Mouse (Mus musculus) gonadal fat pad, adult 2 months (tissue): ENCODE measurements around the gene Lgals3bp. TPM values are rescaled to one million over a fixed set of nuclear protein-coding genes. Genes with fewer than 3 reads are reported as not detected.
A peak's percentile ranks its signal among the peaks of the same experiment; 100 is the strongest.

Experiments
- DNase-seq: peaks from one replicate; pipeline ENCODE4 v3.0.0-alpha.2; 2012; ENCODE audit warnings: low read depth
- polyA plus RNA-seq: library from polyadenylated mRNA; depleted of rRNA; stranded (reverse); fragments of >200 nt; gene quantifications from 2 replicates; pipeline ENCODE4 v1.2.3, GENCODE M21; 2012

Gene Lgals3bp
- polyA plus RNA-seq, 1 experiment: 275 TPM

DNA sequence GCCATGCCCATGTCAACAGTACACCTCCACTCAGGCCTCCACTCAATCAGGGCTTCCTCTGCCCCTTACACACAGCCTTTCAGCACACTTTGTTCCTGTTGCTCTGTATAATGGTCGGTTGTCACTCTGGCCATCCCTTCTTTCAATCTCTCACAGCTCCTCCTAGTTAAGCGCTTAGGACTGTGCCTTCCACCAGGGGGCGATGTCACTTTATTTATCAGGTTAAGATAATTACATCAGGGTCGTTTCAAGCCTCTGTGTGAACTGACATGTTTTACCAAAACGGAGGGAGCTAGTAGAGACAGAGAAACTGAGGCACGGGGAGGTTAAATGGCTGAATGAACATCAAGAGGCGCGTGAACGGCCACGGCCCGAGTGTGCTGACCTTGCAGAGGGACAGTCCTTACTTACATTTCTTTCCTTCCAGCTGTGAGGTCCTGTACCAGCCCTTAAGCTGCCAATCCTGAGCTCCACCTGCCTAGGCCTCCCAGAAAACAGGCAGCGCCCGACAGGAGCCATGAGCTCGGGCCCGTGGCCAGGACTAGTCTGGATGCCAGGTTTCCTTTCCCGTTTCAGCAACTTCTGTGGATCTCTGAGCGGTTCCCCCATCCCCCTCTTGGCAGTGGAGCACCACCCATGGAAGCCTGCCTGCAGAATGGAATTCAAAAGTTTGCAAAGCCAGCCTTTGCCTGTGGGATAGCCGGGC lies 21.5 kb upstream of the Lgals3bp start:
- no peak for DNase-seq

DNA sequence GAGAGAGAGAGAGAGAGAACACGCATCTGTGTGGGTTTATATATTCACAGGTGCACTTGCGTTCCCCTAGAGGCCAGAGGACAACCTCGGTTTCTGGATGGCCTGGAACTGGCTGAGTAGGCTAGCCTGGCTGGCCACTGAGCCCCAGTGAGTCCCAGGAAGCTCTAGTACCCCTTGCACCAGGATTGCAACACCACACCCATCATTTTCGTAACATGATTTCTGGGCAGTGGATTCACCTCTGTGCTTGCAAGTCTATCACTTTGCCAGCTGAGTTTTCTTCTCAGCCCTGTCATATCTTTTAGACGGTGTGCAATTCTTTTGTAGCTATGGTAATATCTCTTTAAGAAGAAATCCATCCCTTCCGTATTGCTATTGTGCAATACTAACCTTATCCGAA lies 18.4 kb upstream of the Lgals3bp start:
- DNase-seq: no peak

DNA sequence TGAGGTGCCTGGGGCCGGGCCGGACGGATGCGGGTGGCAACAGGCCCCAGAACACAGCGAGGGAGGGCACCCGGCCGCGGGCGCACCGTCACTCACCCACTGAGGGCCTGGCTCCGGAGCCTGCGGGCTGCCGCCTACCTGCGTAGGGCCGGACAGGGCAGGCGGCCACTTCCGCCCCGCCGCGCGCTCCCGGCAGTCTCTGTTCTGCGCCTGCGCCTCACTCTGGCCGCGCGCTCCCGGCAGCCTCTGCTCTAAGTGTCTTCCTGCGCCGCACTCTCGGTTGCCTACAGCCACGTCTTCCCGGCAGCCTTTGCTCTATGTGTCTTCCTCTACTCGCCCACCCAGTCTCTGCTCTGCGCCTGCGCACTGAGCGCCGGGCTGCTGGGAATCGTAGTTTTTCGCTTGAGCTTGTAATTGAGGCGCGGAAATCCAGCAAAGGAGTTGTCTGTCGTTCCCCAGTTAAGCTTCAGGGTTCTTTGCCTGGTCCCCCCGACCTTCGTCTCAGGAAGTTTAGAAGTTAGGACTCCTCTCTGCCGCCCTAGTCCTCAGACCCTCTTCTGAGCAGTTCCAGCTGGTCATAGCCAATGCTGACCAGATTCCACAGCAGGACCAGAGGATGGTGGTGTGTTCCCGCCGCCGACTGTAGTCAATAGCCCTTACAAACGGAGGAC lies 17.1 kb upstream of the Lgals3bp start, which contains the start of gene Cant1:
Gene Cant1 (minus strand): TSS at position 253 of the 671 bp plus-strand sequence.
- peak; percentile 86 for DNase-seq

DNA sequence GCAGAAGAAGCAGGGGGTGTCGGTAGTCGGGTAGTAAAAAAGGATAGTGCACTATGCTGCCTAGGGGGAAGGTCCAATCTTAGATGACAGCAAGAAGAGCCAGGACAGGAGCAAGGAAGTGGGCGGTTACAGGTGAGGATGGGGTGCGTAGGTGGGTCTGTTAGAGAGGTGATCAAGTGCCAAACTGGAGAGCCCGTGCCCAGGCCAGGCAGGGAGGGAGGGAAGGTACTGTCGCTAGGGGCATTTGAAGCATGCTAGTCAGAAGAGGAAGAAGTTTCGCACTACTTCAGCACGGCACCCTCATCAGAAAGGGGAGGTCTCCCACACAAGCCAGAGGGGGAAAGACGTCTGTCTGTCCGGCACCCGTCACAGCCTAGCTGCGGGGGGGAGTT lies 16.5 kb upstream of the Lgals3bp start:
- DNase-seq: no peak

DNA sequence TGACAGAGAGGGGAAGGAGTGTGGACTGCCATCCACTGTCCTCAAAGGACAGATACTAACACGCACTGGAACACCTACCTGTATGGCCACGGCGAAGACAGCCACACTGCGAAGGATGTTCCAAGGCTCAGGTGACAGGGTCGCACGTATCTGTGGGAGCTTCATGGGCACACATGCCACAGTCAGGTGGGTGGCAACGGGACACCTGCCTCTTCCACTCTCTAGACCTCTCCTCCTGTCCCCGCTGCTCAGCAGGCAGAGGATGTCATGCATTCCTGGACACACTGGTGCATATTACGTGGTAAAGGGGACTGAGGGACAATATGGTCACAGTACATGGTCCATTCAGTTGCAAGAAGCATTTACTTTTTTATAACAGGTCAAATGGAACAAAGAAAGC lies 15.6 kb upstream of the Lgals3bp start:
- DNase-seq: no peak

DNA sequence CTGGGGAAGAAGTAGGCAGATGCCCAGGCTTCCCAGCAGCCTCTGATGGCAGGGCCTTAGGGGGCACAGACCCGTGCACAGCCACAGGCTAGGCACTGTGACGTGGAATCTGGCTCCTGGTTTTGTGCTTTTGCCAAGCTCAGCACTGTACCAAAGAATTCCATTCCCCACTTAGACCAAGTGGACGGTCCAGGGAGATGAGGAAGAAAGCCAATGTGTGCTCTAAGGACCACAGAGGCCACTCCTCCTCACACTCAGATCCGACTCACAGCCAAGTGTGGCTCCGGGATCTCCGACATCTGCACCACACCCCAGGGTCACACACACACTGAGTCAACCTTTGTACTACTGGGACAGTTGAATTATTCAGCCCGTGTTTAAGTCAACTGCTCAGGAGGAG lies 14.2 kb upstream of the Lgals3bp start:
- DNase-seq: no peak

DNA sequence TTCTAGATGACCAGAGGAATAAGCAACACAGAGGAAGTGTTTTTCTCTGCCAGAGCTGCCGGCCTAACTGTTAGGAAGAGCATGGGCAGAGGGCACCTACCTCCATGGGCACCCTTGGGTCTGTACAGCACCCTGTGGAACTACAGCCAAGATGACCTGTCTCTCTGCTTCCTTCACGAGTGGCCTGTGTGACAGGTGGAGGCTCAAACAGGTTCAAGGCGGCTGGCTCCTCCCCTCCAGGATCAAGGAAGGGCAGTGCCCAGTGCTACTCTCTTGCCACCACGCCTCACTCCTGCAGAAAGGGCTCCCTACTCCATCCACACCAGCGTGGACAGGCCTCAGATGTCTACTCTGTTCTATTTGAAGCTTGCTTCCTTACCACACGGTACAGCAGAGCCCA lies 13.7 kb upstream of the Lgals3bp start:
- no peak for DNase-seq

DNA sequence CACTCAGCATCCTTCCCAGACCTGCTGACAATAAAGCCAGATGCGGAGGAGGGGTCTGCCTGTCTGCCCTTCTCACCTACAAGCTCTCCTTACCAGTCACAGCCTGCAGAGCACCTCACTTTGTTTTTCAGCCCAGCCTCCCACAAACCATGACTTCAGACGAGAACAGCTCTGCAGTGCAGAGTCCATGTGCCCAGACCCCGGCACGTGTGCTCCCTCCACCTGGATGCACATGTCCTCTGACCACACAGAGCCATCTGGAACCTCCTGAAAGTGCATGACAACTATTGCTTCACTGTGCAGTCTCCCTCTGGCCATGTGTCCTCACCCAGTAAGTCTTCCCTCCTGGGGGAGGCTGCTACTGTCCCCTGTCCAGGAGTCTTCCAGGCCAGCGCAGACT lies 12.4 kb upstream of the Lgals3bp start:
- no peak for DNase-seq

DNA sequence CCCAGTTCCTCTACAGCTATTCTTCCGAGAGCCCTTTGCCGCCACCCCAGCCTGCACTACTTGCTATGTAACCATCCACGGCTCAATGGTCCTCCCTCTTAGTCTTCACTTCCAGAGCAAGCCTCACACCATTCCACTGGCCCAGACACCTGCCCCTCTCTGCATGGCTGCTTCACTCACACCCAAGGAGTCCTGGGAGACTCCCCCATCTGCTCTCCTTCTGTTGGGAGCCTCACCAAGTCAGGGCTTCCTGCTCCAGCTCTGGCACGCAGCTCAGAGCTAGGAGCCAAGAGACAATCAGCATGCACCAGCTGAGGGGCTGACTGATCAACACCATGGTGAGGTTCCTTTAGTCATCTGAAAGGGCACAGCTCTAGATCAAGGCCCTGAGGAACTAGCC lies 11.2 kb upstream of the Lgals3bp start:
- DNase-seq: no peak

DNA sequence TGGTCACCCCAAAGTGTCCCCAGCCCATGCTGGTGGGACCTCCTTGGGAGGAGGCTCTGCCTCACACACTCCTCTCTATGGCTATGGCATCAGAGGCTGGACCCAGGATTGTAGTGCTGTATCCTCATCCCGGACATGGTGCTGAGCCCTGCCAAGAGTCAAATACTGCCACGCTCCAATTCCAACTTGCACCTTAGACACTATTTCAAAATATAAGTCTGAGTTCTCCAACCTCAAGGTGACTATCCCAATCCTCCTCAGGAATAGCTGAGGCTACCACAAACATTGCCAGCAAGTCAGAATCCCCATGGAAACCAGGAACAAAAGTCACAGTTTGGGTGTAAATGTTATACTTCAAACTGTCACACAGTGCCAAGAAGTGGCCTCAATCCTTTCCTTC lies 10.7 kb upstream of the Lgals3bp start:
- DNase-seq: no peak

DNA sequence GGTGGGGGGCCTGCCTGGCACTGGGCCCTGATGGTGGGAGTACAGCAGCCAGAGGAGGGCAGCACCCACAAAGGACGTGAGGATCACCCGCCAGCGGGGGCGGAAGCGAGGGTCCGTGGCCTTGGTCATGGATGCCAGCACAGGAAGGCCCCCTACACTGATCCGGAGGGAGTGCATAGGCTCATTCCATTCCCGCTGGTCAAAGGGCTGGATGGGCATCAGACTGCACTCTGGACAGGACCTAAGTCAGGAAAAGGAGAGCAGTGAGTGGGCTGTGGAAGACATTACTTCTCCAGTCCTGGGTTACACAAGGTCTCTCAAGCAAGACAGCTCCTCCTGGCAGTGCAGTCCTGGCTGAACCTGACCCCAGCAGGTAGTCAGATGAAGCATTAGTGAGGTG lies 9.4 kb upstream of the Lgals3bp start:
- DNase-seq: no peak

DNA sequence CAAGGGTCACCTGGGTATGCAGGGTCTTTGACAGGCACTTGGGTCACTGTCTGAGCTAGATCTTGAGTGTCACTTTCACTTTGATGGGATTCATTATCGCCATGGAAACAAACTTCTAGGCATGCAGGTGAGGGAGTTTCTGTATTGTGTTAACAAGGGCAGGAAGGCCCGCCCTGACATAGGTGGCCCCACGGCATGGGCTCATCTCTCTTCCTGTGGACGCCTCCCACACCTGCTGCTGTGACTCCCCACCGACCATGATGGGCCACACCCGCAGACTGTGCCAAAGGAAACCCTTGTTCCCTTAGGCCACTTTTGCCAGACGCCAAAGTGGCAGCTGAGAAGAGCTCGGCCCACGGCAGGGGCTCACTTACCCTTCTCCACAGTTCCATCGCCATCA lies 8.6 kb upstream of the Lgals3bp start:
- DNase-seq: no peak

DNA sequence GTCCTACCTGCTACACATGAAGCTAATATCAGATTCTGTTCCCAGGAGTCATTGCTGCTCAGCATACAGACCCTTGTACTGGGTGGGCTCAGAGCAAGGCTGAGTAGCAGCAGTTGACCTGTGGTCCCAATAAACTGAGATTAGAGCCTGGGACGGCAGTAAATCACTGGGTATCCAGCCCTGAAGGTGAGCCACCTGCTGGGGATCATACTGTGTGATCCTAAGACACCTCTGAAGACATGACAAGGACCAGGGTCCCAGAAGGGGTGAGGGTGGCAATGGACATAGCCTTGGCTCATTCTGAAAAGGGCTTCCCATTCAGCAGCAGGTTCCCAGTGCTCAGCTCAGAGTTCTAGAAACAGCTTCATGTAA lies 8.2 kb upstream of the Lgals3bp start:
- no peak for DNase-seq

DNA sequence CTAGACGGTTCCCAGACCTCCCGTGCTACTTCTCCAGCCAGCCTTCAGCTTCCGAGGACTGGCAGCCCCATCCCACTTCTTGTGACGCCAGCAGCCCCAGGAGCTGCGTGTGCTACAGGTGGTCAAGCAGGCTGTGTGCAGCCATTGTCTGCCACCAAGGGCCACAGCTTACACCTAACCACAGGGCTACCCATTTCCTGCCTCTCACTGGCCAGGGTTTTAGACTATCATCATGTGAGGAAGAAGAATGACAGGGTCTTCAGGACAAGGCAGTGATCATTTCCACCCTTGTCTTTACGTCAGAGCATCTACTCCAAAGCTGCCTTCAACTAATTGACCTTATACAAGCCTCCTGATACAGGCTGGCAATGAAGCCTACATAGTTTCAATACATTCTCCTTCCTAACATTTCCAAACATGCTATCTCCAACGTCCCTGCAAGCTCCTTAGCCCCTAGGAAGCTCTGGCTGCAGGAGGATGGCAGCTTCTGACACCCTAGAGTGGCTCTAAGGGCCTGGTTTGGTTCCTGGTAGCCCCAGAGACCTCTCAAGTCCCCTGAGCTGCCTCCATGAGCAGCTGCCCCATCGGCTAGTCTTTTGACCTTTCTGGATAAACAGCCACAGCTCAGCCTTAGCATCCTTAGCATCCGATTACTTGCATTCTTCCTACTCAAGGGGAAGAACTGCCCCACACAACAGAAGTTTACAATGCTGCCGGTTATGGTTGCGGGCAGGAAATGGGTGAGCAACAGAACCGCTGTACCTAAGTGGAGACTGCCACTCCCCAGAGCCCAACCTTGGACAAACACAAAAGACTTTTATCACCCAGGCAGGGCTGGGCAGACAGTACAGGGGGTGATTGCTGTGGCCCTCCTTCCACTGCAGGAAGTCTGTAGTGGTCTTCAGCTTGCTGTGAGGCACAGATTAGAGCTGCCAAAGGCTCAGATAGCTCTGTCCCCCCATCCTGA lies 7.5 kb upstream of the Lgals3bp start:
- DNase-seq: no peak

DNA sequence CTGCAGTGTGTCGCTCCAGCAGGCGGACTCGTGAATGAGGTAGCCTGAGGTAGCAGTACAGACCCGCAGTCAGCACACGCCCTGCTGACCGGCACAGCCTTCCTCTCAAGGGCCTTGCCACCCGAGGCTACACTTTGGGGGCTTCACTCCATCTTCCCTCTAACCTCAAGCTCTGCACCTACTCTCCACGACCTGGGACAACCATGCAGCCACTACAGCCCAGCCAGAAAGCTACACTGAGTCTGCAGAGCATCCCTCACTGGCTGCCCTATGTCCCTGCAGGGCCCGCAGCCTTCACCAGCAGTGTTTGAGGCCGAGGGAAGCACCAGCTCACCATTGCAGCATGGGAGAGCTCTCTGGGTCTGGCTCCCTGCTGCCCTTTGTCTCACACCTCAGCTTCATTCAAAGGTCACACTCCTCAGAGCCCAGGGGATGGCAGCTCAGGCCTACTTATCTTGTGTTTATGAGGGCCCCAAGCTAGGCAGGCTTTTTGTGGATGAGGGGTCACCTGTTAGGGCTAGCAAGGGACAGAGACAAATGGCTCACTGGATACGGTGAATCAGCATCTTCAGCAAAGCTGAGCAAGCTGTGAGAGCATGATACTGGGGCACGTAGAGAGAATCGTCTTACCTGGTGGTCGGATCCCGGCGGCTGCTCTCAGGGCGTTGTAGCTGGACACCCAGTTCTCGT lies 6.3 kb upstream of the Lgals3bp start:
- no peak for DNase-seq

DNA sequence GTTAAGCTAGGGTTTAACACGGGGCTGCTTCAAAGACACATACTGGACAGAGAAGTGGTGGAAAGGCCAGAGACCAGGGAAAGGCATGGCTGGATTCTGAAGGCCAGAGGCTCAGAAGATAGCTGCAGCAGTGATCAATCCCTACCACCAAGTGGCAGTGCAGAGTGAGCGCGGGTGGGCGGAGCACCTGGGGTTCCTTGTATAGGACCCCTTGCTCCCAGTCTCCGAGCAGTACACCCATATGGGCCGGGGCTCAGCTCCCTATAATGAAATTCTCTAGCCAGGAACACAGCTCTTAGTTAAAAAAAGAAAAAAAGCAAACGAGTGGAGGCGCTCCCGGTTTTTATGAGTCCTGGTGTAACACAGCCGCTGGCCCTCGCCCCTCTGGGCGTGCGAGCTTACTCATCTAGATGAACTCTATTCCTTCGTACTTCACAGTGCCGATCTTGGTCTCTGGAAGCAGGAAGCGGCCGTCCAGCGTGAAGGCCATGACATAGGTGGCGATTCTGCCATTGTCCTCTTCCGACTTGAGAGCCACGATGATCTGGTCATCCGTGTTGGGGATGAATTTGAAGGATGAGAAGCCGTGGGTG lies 5.5 kb upstream of the Lgals3bp start:
- no peak for DNase-seq

DNA sequence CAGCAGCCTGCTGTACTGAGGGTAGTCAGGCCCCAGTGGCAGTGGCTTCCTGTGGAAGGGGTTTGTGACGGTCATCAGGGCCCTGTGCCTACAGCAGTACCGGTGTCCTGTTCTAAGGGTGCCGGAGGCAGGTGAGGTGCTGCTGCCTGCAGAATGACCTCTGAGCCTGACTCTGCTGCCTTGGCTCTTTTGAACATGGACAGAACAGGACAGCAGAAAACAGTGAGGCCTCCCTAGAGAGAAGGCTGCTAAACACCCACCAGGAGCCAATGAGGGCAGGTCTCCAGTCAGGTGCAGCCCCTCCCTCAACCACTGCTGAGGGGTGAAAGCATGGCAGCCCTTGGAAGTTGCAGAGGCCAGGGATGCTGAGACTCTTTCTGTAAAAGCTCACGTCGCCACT lies 4.6 kb upstream of the Lgals3bp start:
- no peak for DNase-seq

DNA sequence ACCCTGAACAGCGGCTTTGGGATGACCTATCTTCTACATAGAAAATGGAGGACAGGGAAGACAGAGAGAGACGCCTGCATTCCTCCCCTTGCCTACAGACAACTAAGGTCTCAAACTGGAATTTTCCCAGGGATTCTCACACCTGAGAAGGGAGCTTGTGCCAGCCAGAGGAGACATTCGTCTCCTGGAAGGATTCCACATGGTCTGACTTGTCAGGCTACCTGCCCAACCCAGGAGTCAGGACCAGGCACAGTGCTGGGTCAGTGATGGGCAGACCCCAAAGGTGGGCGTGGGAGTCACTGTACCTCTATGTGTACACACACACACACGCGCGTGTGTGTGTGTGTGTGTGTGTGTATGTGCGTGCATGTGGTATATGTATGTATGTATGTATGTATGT lies 3.4 kb upstream of the Lgals3bp start:
- DNase-seq: no peak

DNA sequence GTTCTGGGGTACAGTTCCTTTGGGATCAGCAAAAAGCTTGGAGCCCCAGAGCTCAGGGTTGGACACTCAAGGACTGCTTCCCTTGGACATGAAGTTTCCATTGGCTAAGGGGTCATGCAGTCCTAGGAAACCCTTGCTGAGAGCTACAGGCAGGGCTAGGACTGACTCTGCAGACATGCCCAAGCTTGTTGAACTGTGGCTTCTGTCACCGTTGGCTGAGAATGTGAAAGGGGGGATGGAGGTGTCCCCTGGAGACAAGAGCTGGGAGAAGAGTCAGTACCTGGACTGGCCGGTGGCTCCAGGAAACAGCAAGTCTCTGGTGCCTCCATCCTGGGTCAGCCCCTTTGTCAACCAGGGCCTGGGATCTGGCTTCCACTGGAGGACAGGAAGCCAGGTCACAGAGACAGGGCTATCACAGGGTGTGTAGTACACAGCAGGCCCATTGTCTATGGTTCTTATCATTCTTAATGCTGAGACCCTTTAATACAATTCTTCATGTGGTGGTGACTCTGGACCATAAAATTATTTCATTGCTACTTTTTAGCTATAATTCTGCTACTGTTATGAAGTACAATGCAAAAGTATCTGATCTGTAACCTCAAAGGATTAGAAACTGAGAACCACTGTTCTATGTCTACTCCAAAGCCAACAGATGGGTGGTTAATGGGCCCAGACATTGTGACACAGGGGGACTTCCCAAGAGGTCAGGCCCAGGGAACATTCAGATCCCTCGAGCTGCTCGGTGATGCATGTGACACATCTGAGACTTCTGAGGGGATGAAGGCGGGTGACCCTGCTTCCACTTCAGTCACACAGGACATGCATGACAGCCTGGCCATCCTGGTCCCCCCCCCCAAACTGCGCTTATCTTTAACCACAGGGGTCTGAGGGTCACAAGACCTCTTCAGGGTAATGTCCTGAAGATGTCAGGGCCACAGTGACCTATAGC lies 2.3 kb upstream of the Lgals3bp start:
- DNase-seq: no peak

DNA sequence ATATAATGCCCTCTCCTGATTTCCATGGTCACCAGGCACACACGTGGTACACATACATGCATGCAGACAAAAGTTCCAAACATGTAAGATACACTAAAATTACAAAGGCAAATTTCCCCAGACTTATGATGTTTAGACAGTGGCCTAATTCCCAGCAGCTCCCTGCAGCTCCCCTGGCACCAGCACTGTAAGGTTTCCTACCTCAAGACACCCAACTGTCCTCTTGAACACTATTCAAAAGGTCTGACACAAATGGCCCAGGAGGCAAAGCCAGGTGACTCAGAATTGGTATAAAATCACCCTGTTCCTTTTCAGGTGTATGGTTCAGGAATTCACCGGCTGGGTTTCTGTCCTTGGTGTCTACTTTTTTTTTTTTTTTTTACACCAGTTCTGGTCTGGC lies 1.3 kb upstream of the Lgals3bp start:
- no peak for DNase-seq
